Mouse (Mus musculus) lung, postnatal 0 days (tissue): ENCODE measurements around the gene Acap1.

Source experiments
- CTCF ChIP-seq: IDR thresholded peaks from 2 replicates; pipeline ENCODE4 v1.5.1; 2016; ENCODE audit warnings: antibody characterized with exemption, mild to moderate bottlenecking
- EP300 ChIP-seq: IDR thresholded peaks from 2 replicates; pipeline ENCODE4 v1.6.1; 2016; ENCODE audit warnings: antibody characterized with exemption, mild to moderate bottlenecking, control low read depth

DNA sequence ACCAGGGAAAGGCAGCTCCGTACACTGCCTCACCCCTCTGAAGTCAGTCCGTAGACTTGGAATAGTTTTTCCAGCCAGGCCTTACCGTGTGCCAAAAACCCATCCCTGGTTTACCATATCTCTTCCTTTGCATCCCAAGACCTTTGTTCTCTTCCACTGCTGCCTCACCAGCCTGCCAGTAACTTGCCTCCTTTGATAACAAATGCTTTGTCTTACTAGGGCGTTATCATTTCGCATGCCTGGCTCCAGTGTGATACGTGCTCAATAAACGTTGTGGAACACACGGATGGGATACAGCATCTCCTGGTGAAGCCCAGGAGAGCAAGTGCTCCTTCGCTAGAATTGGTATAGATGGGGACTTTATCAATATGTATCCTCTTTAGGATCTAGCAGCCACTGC is 28.0 kb downstream of the Acap1 start:
- TF ChIP-seq CTCF (no peak), EP300 (no peak)
